Comparison of ENCODE assay signal across 9 mouse cellular contexts in the genomic region with DNA sequence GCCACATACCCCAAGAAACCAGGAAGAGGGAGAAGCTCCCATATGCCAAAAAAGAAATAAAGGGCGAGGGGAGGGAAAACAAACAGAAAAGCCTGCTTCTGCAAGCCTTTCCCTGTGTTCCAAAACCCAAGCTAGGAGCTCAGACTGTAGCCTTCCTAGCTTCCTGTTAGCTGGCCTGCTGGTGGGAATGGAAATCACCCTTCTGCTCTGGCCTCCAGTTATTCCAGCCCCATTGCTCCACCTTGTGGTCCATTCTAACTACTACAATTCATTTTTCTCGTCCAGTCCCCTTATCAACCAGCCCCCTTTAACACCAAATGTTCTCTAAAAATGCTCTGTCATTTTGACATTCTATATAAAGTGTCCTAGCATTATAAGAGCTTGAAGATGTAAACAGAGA. TPM values are rescaled to one million over a fixed set of nuclear protein-coding genes. Genes with fewer than 3 reads are reported as not detected.
DNase-seq lines count a peak whose midpoint lies in the region; ATAC-seq and TF ChIP-seq lines count a peak whose summit lies in the region.
"Had no signal": no experiment of that assay in that cellular context is flagged by ENCODE, and none has a peak within 500 bp of the region (broad histone marks: within the 10 kb centered on the region; RNA-seq: fewer than 3 reads in every experiment).

No protein-coding gene starts in this region.

- no peak overlapping the region for H3K4me3 ChIP-seq in cortical plate, adult 2 months (ENCODE audit: insufficient read depth, low read length)
- no peak overlapping the region for H3K4me3 ChIP-seq in kidney, adult 2 months (ENCODE audit: insufficient read depth, low read depth, low read length)
- H3K4me3 ChIP-seq in limb, embryonic 11.5 days (ENCODE audit: low read depth, low read length): no peak overlapping the region
- H3K4me3 ChIP-seq in neural tube, embryonic 11.5 days (ENCODE audit: low read depth, low read length): no peak overlapping the region
- H3K4me3 ChIP-seq: erythroblast, embryonic 14.5 days had no signal

- peak; percentile 50 for DNase-seq in A20 (ENCODE audit: low read depth, low spot score)
- peak; percentile 69 for DNase-seq in adipocyte (ENCODE audit: low spot score)
- DNase-seq in heart, adult 8-10 months (ENCODE audit: low spot score): peak; percentile 86
- peak; percentile 84 for DNase-seq in kidney, adult 2 months
- DNase-seq in limb, embryonic 11.5 days (ENCODE audit: low spot score): peak; percentile 62
- DNase-seq in neural tube, embryonic 11.5 days (ENCODE audit: low spot score): peak; percentile 64
- DNase-seq in B cell, adult 2 months: no peak

- peak; percentile 93 for TF ChIP-seq CTCF in cortical plate, adult 2 months (IDR thresholded peaks at IDR 0.05; ENCODE audit: extremely low read depth, insufficient read depth, low read length)
- TF ChIP-seq CTCF in kidney, adult 2 months (conservative IDR thresholded peaks at IDR 0.05; ENCODE audit: insufficient read depth, insufficient read length, low read depth, low read length): peak; percentile 88

- no peak for TF ChIP-seq POLR2A in cortical plate, adult 2 months (IDR thresholded peaks at IDR 0.05; ENCODE audit: extremely low read depth, insufficient read depth, low read length)
- no peak for TF ChIP-seq POLR2A in kidney, adult 2 months (IDR thresholded peaks at IDR 0.05; ENCODE audit: low read depth, low read length)

- H3K4me1 ChIP-seq in cortical plate, adult 2 months (ENCODE audit: control insufficient read depth, insufficient read depth, low read length): peaks cover 5% of the 10 kb centered on the region; the same call in 1 of the 2 replicates
- H3K4me1 ChIP-seq in kidney, adult 2 months (ENCODE audit: control insufficient read depth, insufficient read depth, low read length): no peaks in the 10 kb centered on the region
- peaks cover 4% of the 10 kb centered on the region; the same call in 1 of the 2 replicates for H3K4me1 ChIP-seq in limb, embryonic 11.5 days (ENCODE audit: control insufficient read depth, insufficient read depth, low read length)
- H3K4me1 ChIP-seq in neural tube, embryonic 11.5 days (ENCODE audit: control insufficient read depth, insufficient read depth, low read length): no peaks in the 10 kb centered on the region

- H3K27ac ChIP-seq in cortical plate, adult 2 months (ENCODE audit: insufficient read depth, low read length): no peak overlapping the region
- no peak overlapping the region for H3K27ac ChIP-seq in kidney, adult 2 months (ENCODE audit: insufficient read depth, low read depth, low read length)
- H3K27ac ChIP-seq in limb, embryonic 11.5 days (replicated peaks; ENCODE audit: low read depth, low read length): no peak overlapping the region
- H3K27ac ChIP-seq in neural tube, embryonic 11.5 days (ENCODE audit: low read depth, low read length): no peak overlapping the region

- no peak overlapping the region for H3K9ac ChIP-seq in limb, embryonic 11.5 days (ENCODE audit: low read length)
- H3K9ac ChIP-seq in neural tube, embryonic 11.5 days (ENCODE audit: low read length): no peak overlapping the region

- H3K4me2 ChIP-seq in limb, embryonic 11.5 days (ENCODE audit: low read depth, severe bottlenecking): no peak overlapping the region
- H3K4me2 ChIP-seq in neural tube, embryonic 11.5 days (ENCODE audit: low read depth): no peak overlapping the region

- no peaks in the 10 kb centered on the region for H3K9me3 ChIP-seq in limb, embryonic 11.5 days (ENCODE audit: control insufficient read depth, low read length)
- no peaks in the 10 kb centered on the region for H3K9me3 ChIP-seq in neural tube, embryonic 11.5 days (ENCODE audit: control insufficient read depth, low read length)

- no peak; the same call in 1 of the 2 replicates for ATAC-seq in limb, embryonic 11.5 days (ENCODE audit: insufficient number of reproducible peaks, low FRiP score, low TSS enrichment, low read depth)
- no peak; the same call in 1 of the 2 replicates for ATAC-seq in neural tube, embryonic 11.5 days (ENCODE audit: insufficient read depth, low FRiP score, low TSS enrichment)

- no peaks in the 10 kb centered on the region for H3K27me3 ChIP-seq in kidney, adult 2 months (replicated peaks; ENCODE audit: control insufficient read depth, insufficient read depth, low read length)
- no peaks in the 10 kb centered on the region for H3K27me3 ChIP-seq in limb, embryonic 11.5 days (ENCODE audit: control insufficient read depth, insufficient read depth, low read length)
- H3K27me3 ChIP-seq in neural tube, embryonic 11.5 days (ENCODE audit: control insufficient read depth, insufficient read depth, low read length): no peaks in the 10 kb centered on the region

- 4% methylated on average over 2 of the region's 2 CpGs for WGBS in kidney, adult 2 months
- WGBS in limb, embryonic 11.5 days: 0% methylated on average over 2 of the region's 2 CpGs
- WGBS in neural tube, embryonic 11.5 days: 1% methylated on average over 2 of the region's 2 CpGs

- no peaks in the 10 kb centered on the region for H3K36me3 ChIP-seq in kidney, adult 2 months (ENCODE audit: control insufficient read depth, insufficient read depth, low read length)
- H3K36me3 ChIP-seq in limb, embryonic 11.5 days (ENCODE audit: control insufficient read depth, insufficient read depth, low read length): no peaks in the 10 kb centered on the region
- no peaks in the 10 kb centered on the region for H3K36me3 ChIP-seq in neural tube, embryonic 11.5 days (ENCODE audit: control insufficient read depth, insufficient read depth, low read length)

RNA-seq across cellular contexts. Expression of a gene that starts 20.9 kb away (rescaled TPM):
- polyA plus RNA-seq in cortical plate, adult 2 months (2012; rRNA removed): 58.8 and 59.0 TPM in 2 replicates
- 10 to 100 TPM; 13.0 to 21.8 (median 14.9) TPM for total RNA-seq in heart, adult 8-10 months (2022)
- polyA plus RNA-seq in kidney, adult 2 months (2012; rRNA removed): 35.5 and 37.1 TPM in 2 replicates
- 116 and 121 TPM in 2 replicates for polyA plus RNA-seq in limb, embryonic 11.5 days (2014; fragmentation: Nextera tagmentation; extraction: Ambion mirVana)
- polyA plus RNA-seq in neural tube, embryonic 11.5 days (2014; fragmentation: Nextera tagmentation; extraction: Ambion mirVana): 137 and 138 TPM in 2 replicates

Comparison
In these comparisons a context has a peak if more than half of its experiments do, and no peak if none do; other contexts are left out.
1. DNase-seq: peak in A20 (single experiment), adipocyte (single experiment), heart, adult 8-10 months (single experiment), kidney, adult 2 months (single experiment), limb, embryonic 11.5 days (single experiment) and neural tube, embryonic 11.5 days (single experiment); none in B cell, adult 2 months (0 of 2).